Mouse (Mus musculus) testis, adult 2 months (tissue): ENCODE measurements at regions not wholly inside any gene's neighbourhood (a gene's known extent, or its start where the extent isn't known, plus 50 kb on each side); places are given as distances from the start of the nearest gene placed in this dataset.
"Not testable (repeated sequence)": the region's sequence is repeated elsewhere in the genome, so short reads cannot be mapped to it uniquely, and the experiment has no call there.

Source experiments
- H3K27ac ChIP-seq: fragments of 200-500 bp; 2 replicates; pipeline ENCODE4 v1.5.1; 2012; ENCODE audit warnings: low read depth, low read length; ENCODE audit not compliant: control insufficient read depth, insufficient read depth
- H3K27me3 ChIP-seq: fragments of 200-500 bp; 2 replicates; pipeline ENCODE4 v1.6.1; 2012; ENCODE audit warnings: mild to moderate bottlenecking, low read length, moderate library complexity; ENCODE audit not compliant: control insufficient read depth, insufficient read depth
- H3K36me3 ChIP-seq: fragments of 200-500 bp; 2 replicates; pipeline ENCODE4 v1.6.1; 2012; ENCODE audit warnings: mild to moderate bottlenecking, low read length; ENCODE audit not compliant: control insufficient read depth, insufficient read depth
- H3K4me1 ChIP-seq: fragments of 200-500 bp; 2 replicates; pipeline ENCODE4 v1.6.1; 2012; ENCODE audit warnings: low read length; ENCODE audit not compliant: control insufficient read depth, insufficient read depth
- H3K4me3 ChIP-seq: fragments of 200-500 bp; 2 replicates; pipeline ENCODE4 v1.5.1; 2012; ENCODE audit warnings: low read depth, mild to moderate bottlenecking, low read length, moderate library complexity, mixed read lengths; ENCODE audit not compliant: control insufficient read depth
- CTCF ChIP-seq: fragments of 200-500 bp; IDR thresholded peaks from 2 replicates; pipeline ENCODE4 v1.5.1; 2012; ENCODE audit warnings: low read depth, mild to moderate bottlenecking, inconsistent platforms, low read length, moderate library complexity; ENCODE audit not compliant: control insufficient read depth, insufficient read depth, insufficient replicate concordance
- POLR2A ChIP-seq: fragments of 200-500 bp; IDR thresholded peaks from 2 replicates; pipeline ENCODE4 v1.6.1; 2012; ENCODE audit warnings: low read depth, mild to moderate bottlenecking, inconsistent platforms, low read length, moderate library complexity; ENCODE audit not compliant: control insufficient read depth

DNA sequence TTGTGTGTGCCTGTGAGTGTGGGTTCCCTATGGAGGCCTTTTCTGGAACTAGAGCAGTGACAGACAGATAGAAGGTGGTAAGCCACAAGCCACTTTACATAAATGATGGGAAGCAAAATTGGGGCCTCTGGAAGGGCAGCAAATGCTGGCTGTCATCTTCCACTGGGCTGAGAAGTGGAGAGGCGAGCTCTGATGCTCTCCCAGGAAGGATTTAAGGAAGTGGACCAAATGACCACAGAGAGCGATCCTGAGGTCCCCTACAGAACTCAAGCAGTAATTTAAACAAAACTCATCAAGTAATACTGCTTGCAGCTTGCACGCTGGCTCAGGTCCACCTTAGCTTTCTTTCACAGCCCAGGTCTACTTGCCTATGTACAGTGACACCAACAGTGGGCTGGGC lies 111.8 kb downstream of the Cand1 start:
- H3K27me3 ChIP-seq = no peaks in the 10 kb centered on the region
- no peak overlapping the region for H3K27ac ChIP-seq
- no peaks in the 10 kb centered on the region for H3K36me3 ChIP-seq
- H3K4me3 ChIP-seq = no peak overlapping the region
- H3K4me1 ChIP-seq = peaks cover 15% of the 10 kb centered on the region
- TF ChIP-seq POLR2A (no peak), CTCF (no peak)

DNA sequence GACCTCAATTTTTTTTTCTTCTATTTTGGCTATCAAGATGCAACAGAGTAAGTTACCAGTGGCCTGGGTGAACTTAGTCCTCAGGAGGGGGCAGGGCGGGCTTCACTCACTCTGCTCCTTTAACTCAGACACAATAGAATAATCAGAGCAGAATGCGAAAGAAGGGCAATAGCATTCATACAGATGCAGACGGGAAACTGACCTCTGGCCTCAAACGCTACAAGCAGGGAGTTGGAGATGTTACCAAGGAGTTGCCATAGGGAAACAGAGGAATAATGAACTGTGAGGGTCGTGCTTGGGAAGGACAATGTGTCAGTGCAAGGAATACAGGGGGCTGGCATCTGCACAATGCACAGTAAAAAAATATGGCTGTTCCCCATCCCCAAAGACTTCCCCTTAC lies 116.3 kb downstream of the Cand1 start:
- Histone ChIP-seq H3K4me1 (no peaks in the 10 kb centered on the region), H3K4me3 (no peak overlapping the region), H3K36me3 (no peaks in the 10 kb centered on the region), H3K27me3 (no peaks in the 10 kb centered on the region), H3K27ac (no peak overlapping the region)
- TF ChIP-seq CTCF = no peak
- no peak for TF ChIP-seq POLR2A

DNA sequence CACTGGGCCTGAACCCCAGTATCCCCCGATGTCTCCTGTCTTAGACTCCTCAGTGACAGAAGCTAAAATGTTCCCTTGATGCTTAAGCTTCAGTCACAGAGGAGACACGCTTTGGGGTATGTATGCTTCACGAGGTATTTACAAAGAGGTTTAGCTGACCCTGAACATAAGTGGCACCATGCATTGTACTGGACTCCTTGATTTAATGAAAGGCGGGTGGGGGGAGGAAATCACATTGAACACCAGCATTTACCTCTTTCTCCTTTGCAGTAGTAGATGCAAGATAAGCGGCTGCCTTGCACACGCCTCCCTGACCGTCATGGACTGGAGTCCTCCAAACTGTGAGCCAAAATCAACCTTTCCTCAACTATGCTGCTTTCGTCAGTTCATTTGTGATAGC lies 117.5 kb downstream of the Cand1 start:
- Histone ChIP-seq H3K4me3 (no peak overlapping the region), H3K4me1 (no peaks in the 10 kb centered on the region), H3K27me3 (no peaks in the 10 kb centered on the region), H3K36me3 (no peaks in the 10 kb centered on the region), H3K27ac (no peak overlapping the region)
- TF ChIP-seq POLR2A = no peak
- no peak for TF ChIP-seq CTCF

DNA sequence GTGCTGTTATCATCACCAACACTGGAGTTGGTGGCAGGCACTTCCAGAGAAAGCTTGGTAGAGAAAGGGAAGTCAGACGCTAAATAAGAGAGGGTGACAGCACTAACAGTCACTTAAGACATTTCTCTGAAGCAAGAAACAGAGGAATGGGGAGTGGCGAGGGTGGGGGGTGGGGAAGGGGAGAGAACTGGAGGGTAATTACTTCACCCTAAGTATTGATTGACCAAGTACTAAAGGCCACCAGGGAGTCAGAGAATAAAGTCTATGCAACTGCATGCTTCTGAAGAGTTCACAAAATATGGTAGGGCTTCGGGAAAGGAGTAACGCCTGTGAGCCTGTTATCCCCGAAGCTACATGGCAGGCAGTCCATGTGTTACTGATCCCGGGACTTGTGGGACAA lies 118.3 kb downstream of the Cand1 start:
- Histone ChIP-seq H3K27ac (no peak overlapping the region), H3K36me3 (no peaks in the 10 kb centered on the region), H3K4me1 (no peaks in the 10 kb centered on the region), H3K4me3 (no peak overlapping the region), H3K27me3 (no peaks in the 10 kb centered on the region)
- TF ChIP-seq POLR2A = no peak
- TF ChIP-seq CTCF = no peak

DNA sequence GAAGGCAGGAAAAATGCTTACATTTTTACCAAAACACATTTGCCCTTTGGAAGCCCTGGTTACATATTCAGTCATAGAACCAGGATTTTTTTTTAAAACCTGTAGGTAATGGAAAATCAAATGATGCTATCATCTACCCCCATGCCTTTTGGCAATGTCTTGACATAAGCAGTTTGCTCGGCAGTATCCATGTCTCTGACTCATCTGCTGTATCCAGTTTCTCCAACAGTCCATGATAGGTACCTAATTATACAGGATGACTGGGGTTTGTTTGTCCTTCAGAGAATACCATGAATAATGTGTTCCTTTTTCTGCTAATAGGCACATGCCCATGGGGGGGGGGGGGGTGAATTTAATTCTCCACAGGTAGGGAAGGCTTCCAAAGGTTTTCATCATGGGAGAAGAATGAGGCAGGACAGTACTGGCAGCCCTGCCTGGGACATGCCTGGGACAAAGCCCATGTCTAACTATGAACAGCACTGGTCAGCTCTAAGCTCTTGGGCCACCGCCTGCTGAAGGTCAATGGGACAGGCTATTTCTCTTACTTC lies 122.9 kb downstream of the Cand1 start:
- no peak overlapping the region for H3K27ac ChIP-seq
- no peaks in the 10 kb centered on the region for H3K36me3 ChIP-seq
- no peak overlapping the region for H3K4me3 ChIP-seq
- no peaks in the 10 kb centered on the region for H3K27me3 ChIP-seq
- no peaks in the 10 kb centered on the region for H3K4me1 ChIP-seq
- no peak for TF ChIP-seq POLR2A
- no peak for TF ChIP-seq CTCF

DNA sequence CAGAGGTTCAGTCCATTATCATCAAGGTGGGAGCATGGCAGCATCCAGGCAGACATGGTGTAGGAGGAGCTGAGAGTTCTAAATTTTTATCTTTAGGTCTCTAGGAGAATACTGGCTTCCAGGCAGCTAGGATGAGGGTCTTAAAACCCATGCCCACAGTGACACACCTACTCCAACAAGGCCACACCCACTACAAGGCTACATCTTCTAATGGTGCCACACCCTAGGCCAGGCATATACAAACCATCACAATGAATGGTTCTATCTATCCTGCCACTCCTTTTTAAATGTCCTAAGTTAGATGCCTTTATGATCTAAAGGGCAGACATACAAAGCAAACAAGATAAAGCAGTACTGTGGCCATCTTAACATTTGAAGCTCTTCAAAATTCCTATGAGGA lies 124.7 kb downstream of the Cand1 start:
- not testable (repeated sequence) for H3K27ac ChIP-seq, H3K4me3 ChIP-seq, H3K27me3 ChIP-seq, H3K36me3 ChIP-seq, H3K4me1 ChIP-seq

DNA sequence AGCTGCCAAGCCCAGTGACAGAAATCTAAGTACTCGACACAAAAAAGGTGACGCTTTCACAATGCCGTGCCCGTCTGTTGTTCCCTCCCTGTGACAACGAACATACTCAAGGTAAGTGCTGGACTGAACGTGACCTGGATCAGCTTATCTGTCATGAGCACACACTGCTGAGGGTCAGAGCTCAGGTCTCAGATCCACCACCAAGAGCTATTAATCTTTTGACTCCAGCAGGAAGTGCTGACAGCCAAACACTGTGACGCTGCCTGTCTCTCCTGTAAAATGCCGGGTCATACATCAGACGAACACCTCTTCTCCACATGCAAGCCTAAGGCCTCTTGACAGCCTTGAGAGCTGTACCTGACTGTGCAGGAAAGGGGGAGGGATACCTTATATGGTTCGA lies 125.2 kb downstream of the Cand1 start:
- Histone ChIP-seq H3K27me3 (no peaks in the 10 kb centered on the region), H3K4me3 (no peak overlapping the region), H3K4me1 (no peaks in the 10 kb centered on the region), H3K27ac (no peak overlapping the region), H3K36me3 (no peaks in the 10 kb centered on the region)
- TF ChIP-seq CTCF (no peak), POLR2A (no peak)

DNA sequence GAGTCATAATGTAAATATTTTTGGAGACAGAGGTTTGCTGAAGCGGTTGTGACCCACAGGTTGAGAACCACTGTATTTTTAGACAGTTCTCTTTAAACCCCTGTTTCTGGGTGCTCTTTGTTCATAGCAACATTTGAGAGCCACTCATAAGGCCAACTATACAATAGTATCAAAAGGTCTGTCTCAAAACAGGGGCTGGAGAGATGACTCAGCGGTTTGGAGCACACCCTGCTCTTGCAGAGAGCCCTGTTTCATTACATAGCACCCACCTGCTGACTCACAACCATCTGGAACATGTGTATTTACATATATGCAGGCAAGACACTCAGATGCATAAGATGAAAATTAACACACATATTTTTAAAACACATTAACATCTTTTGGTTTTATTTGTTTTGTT lies 128.0 kb downstream of the Cand1 start:
- no peaks in the 10 kb centered on the region for H3K36me3 ChIP-seq

More for the DNA sequence above, 128.0 kb downstream of the Cand1 start:
- TF ChIP-seq CTCF (no peak), POLR2A (no peak)
- Histone ChIP-seq H3K27ac (no peak overlapping the region), H3K4me1 (no peaks in the 10 kb centered on the region), H3K4me3 (no peak overlapping the region), H3K27me3 (no peaks in the 10 kb centered on the region)
